Mouse (Mus musculus) thymus, postnatal 4 days (tissue): Measurements from ENCODE around the gene Sfta2.

Experiments used
- DNase-seq: peaks from one replicate; pipeline ENCODE4 v3.0.0; 2021

The Sfta2 gene

DNA sequence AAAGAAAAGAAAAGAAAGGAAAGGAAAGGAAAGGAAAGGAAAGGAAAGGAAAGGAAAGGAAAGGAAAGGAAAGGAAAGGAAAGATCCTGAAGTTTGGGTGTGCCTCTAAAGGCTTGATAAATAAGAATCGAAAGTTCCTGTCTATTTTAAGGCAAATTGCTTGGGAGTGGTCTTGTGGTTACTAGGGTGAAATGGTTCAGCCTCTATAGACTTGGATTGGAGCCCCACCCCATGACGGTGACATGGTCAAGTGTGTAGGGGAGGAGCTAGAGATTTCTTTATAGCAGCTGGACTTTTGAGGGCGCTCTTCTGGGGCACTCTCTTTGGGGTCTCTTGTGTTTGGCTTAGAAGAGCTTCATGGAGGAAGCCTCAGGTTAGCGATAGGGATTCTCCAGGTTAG is 7.6 kb upstream of the Sfta2 start:
- no peak for DNase-seq

DNA sequence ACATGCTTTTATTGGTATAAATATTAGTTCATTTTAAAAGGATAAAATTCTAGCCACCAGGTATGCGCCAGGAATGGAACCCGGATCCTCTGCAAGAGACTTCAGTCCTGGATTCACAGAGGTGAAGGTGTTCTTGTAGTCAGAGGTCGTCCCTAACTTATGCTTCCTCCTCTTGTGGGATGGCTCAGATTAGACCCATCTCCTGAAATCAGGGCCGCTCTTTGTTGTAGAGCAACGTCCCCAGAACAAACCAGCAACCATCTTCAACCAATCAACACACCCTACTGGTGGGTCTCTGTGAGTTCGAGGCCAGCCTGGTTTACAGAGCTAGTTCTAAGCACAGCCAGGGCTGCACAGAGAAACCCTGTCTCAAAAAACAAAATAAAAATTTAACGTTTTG is 6.9 kb upstream of the Sfta2 start:
- DNase-seq = no peak

DNA sequence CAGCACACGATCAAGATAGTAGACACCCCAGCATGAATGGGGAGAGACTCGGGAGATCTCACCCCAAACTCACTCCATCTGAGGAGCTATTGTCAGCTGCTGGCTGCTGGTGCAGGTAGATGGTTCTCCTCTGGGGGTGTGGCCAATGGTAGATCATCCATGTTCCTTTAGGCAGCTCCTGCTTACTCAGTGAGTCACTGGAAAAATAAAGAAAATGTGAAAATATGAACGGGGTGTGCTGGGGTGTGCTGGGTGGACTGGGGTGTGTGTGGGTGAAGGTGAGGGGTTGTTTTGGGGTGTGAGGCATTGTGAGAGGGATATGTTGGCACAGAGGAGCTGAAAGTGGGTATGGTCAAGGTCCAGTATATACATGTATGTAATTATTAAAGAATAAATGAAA is 4.0 kb upstream of the Sfta2 start:
- DNase-seq = no peak

DNA sequence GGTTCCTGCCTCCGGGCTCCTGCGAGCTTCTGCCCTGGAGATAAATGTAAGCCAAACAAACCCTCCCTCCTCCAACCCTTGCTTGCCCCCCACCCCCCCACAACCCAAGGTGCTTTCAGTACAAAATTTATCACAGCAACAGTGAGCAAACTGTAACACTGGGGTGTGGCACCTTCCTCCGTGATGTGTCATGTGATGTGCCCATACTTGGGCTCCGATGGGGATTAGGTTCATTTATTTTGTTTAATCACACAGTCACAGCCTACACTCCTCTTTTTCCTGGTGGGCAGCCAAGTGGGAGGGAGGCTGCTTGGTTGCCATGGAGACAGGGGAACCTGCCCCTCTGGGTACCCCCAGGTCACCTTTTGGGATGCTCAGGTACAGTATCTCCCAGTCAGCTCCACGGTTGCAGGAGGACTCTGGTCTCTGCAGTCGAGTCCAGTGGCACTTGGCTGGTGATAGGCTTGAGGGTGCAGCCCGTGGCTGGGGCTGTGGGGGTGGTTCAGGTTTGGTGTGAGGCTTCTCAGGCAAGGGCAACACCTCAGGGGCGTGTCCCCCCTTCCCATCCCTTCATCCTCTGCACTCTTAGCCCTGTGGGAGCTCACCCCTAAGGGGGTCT is 496 bp downstream of the Sfta2 start:
- no peak for DNase-seq

DNA sequence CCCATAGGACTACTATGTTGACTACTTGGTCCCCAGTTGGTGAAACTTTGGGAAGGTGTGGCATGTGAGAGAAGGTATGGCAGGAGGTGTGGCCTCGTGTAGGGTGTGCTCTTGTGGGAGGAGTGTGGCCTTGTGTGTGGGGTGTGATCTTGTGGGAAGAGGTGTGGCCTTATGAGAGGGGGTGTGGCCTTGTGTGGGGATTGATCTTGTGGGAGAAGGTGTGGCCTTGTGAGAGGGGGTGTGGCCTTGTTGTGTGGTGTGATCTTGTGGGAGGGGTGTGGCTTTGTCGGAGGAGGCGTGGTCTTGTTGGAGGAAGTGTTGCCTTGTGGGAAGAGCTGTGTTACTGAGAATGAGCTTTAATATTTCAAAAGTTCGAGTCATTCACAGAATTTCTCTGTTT is 15.8 kb downstream of the Sfta2 start:
- DNase-seq = no peak

DNA sequence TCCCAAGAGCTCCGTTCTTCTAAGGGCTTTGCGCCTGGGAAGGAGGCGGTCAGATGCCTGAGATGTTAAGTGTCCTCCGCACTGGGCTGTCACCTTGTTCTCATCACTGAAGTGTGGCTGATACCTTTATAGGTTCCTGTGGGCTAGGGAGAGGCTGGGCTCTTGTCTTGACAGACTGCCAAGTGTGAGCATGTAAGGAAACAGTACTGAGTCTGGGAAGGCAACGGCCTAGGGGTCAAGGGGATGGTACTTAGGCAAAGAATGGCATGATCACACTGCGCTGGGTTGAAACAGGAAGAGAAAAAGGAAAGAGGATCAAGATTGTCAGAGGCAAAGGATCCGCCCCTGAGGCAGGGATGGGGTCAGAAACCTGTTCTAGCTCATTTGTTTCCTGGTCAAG is 25.2 kb downstream of the Sfta2 start, which contains the start of gene Gm9573:
Gene Gm9573, minus strand, starts transcription at position 101 of the 400 bp plus-strand sequence.
- DNase-seq = no peak

DNA sequence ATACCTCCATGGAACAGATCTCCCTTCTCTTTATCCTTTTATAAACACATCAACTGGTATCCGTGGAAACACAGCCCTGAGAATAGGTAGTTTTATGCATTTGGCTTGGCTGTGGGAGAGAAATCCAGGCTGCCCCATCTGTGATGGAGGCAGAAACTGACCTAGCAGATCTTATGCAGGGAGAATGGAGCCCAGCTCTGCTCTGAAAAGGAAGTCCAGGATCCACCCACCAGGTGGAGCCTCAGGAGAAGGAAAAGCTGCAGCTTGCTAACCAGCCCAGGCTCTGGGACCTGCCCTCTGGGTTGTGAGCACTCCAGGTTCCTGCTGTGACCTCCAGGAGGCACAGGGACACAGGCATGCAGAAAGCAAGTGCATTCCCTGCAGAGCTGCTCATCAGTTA is 32.6 kb downstream of the Sfta2 start:
- peak; percentile 60 for DNase-seq

DNA sequence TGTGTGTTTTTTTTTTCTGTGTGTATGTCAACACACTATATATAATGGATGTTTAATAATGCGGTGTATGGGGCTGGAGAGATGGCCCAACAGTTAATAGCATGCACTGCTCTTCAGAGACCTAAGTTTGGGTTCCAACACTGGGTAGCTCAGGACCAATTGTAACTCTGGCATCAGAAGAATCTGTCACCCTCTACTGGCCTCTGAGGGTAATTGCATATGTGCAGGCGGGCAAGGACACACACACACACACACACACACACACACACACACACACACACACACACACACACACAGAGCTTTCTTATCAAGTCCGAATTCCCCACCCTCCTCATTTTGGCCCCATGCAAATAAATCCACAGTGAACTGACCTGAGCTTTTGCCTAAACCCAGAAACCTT is 33.9 kb downstream of the Sfta2 start:
- DNase-seq = no peak

DNA sequence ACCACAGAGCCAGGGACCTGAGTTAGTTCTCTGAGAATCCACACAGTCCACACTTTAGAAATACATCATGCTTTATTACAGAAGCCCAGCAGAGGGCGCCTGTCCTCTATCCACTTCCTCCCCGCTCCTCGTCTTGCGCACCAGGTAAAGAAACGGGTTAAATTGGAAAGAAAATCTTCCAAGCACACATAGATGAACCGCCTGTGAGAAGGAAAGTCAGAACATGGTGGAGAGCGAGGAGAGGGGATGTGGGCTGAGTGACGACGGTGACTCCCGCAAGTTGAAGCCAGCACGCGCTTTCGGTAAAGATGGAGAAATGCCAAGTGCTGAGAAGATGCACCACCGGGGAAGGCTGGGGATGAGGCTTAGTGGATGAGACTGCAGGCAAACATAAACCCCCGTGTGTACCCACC is 34.4 kb downstream of the Sfta2 start:
- DNase-seq = peak; percentile 84

DNA sequence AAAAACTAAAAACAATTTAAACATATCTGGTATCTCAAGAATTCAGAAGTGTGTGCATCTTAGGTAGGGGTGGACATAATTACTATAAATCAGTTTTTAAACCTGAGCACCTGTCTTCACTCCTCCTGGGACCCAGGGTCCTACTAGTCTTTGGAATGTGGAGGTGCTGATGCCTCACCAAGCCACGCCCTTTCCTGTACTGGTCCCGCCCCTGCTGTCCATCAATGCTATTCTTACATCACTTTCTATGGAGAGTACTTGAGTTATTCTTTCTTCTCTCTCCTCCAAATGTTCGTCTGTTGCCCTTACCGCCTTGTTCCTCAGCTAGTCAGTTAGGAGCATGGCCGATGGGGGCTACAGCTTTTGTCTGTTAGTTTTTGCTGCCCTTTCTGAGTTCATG is 35.0 kb downstream of the Sfta2 start:
- DNase-seq = peak; percentile 68

DNA sequence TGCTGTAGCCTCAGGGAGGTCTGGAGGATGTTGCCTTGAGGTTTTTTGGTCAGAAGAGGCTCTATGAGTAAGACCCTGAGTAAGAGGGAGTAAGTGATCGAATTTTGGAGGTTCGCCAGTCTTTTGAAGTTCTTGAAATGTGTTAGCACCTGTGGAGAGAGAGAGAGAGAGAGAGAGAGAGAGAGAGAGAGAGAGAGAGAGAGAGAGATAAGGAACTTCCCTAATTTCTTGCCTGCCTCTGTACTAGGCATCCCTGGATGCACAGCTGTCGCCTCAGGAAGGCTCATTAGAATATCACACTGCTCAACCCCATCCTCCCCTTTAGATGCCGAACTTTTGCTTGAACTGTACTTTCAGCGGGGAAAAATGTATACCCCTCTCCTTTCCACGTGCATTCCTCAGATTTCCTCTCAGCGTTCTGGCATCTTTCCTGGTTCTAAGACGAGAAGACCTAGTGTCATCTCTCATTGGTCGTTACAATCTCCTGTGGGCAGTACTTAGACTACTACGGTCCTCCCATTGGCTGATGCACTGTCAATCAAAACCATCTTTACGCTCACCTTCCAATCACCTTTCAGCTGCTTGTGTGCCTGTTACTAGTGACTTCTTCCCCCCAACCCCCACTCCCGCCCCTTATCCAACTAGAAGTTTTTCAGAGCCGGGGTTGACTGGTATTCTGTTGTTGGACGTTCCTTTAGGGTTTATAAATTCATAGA is 37.3 kb downstream of the Sfta2 start:
- peak; percentile 72 for DNase-seq

DNA sequence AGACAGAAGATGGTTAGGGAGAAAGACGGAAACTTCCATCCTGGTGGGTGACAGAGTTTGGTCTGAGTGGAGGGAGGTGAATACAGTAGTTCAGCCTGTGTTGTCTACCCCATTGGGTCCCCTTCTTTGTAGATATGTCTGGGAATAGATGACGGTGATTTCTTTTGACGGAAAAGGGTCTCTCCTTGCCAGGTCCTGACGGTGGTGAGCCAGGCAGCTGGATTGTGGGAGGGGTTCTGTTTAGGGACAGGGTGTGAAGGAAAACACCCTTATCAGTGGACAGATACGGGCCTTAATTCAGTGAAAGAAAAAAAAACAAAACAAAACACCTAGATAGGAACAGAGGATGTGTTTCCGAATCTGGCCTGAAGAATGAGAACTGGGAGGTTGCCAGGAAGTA is 38.0 kb downstream of the Sfta2 start:
- no peak for DNase-seq

DNA sequence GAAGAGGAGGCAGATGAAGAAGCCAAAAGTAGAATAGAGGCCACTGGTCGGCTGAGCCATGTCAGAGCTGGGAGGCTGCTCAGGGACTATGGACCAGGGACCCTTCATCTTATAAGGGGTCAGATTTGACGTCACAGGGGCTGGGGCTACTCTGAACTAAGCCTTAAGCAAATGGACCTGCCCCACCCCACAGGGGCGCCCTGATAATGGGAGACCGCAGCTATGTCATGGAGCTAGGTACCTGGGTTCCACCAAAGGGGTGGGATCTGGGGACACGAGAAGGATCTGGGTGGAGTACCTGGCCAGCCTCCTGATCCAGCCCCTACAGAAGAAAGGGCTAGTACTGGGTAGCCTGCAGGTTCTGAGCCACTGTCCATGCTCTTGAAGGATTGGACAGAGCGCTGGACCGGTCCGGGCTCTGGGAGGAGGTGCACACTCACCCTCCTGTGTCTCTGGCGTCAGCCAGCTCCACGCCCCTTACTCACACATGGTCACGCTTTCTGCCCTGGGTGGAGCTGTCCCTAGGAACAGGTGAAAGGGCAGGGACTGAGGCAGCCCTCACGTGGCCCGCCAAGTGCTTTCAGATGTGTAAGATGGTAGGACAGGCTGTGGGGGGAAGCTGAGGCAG is 42.4 kb downstream of the Sfta2 start, which contains the start of gene Mucl3:
Gene Mucl3, minus strand, starts transcription at position 87 of the 628 bp plus-strand sequence.
- DNase-seq = no peak

DNA sequence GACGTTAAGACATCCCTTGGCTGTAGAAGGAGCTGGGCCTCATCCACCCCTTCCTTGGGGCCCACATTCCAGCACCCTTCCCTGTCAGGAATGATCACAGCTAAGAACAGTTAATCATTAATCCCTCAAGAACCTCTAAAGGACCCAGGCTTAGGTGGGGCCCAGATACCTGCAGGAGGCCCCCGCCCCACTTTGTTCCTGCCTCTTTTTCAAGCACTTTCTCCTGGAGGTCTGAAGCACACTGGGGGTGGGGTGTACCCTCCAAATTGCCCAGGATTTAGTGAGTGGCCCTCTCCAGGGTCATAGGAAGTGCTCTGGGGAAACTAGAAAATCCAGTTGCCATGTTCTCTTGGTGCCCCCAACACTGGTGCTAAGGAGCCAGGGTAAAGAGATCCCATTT is 48.1 kb downstream of the Sfta2 start:
- no peak for DNase-seq

DNA sequence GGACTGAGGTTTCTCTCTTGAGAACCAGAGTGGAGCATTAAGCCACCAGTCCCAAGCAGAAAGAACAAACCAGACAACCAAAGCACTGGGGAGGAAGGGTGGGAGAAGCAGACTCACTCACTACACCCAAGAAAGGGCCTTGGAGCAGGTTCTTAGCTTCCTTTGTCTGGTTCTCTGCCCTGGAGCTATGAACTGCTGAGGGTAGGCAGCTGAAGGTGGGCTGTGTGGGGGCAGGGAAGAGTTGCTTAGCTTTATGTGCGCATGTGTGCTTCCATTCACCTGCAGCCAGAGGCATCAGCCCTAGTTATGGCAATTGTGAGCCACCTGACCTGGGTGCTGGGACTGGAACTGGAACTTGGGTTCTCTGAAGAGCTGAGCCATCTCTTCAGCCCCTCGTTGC is 51.7 kb downstream of the Sfta2 start:
- DNase-seq = peak; percentile 33

DNA sequence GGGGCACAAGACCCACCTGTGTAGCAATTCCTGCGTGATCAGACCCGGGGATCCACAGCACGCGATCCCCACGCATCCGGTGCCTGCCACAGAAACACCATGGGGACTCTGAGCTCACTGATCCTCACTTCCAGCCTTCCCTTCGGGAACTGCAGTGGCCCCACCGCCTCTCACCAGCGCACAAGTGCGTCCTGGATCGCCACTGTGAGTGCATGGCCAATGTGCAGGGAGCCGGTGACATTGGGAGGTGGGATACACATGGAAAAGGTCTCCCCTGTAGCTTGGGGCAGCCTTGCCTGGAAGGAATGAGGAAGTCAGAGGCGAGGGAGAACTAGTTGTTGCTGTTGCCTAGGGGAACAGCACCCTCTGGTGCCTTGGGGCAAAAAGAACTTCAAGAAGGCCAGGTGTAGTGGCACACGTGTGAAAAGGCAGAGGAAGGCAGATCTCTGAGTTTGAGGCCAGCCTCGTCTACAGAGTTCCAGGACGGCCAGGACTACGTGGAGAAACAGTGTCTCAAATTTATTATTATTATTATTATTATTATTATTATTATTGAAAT is 64.7 kb downstream of the Sfta2 start:
- DNase-seq = peak; percentile 70

DNA sequence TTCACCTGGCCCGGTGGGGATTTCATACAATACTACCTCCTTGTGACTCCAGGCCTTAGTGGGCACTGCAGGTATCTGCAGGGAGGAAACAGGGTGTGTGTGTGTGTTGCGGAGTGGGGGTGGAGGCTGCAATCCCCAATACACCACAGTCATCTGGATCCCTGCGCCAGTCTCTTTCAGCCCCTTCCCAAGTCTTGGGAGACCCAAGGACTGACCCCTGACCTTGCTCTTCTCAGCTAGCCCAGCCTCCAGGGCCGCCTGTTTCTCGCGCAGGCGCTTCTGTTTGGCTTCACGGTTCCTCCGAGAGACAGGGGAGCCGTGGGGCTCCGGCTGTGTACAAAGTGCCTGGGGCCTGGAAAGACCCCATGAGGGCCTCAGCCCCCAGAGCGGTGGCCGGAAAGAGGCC is 65.5 kb downstream of the Sfta2 start:
- peak; percentile 71 for DNase-seq

DNA sequence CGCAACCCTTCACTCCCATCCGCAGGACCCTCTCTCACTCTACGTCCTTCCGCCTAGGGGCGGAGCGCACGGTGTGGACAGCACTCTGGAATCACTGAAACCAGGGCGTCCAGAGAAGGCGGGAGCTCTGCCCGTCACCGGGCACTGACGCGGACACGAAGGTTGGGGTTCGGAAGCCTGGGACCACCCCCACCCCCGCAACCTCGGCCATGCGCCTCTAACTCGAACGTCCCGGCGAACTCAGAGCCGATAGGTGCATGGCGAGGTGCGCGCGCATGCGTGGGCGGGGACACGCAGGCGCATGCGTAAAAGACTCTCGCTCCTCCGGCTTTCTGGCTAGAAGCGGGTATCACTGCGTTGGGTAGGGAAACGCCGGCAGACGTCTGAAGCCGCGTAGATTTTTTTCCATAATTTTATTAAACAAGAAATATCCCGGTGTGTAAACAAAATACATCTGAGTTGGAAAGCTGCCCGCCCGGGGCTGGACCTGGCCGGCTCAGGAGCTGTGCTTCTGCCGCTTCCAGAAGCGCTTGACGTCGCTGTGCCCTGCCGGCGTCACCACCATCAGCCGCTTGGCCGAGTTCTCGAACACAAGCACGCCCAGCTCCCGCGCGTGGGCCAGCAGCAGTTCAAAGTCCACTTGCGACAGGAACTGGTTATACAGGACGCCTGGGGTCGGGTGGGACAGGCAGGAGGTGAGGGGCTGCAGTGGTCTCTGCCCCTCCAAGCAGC is 66.2 kb downstream of the Sfta2 start, which contains the start of gene Vars2:
Gene Vars2, minus strand, starts transcription at position 259 of the 732 bp plus-strand sequence.
- peak; percentile 98 for DNase-seq

DNA sequence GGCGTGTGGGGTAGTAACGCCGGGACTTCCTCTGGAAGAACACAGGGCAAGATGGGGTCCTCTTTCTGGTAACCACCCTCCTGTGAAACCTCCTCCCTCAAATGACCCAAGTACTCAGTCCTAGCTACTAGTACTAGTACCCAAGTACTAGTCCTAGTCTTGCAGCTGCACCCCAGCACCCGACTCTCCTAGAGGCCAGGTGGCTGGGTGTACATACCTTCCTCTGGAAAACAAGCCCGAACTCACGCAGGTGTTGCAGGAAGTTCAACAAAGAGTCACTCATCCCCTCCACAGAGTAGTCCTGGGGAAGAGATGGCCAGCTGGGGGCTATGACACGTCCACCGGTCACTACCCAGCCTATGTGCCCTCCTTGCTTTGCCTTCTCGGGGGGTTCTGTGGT is 68.4 kb downstream of the Sfta2 start:
- DNase-seq = peak; percentile 72

DNA sequence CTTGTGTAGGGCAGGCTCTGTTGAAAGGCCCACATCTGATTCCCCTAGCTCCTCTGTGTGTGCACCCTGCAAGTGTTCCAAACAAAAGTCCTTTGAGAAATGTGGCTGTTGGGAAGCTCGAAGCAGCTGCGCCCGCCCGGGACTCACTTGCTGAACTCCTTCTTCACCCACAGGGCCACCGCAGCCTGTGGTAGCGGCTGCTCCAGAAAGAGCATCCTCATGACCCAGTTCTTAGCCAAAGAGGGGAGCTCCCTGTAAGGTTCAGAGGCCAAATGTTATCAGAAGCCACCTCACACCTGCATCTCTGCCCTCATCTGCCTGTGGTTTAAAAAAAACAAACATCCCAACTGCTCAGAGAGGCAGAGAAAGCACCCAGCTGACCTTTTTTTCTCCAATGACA is 70.5 kb downstream of the Sfta2 start:
- peak; percentile 85 for DNase-seq

DNA sequence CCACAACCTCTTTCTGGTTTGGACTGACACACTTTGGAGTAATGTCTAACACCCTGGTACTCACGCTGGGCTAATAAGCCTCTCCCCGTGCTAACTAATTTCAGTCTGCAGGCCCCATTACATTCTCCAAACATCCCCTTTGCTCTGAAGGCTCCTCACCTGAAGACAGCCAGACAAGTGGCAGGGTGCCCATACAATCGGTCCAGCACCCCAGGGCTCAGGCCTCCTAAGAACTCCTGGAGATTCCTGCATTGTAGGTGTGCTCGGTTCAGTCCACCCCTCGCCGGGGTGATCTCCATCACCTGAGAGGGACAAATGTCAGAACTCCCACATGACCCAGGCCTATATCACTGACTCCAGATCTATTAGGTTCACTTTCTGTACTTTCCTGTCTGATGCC is 71.2 kb downstream of the Sfta2 start:
- DNase-seq = peak; percentile 54

DNA sequence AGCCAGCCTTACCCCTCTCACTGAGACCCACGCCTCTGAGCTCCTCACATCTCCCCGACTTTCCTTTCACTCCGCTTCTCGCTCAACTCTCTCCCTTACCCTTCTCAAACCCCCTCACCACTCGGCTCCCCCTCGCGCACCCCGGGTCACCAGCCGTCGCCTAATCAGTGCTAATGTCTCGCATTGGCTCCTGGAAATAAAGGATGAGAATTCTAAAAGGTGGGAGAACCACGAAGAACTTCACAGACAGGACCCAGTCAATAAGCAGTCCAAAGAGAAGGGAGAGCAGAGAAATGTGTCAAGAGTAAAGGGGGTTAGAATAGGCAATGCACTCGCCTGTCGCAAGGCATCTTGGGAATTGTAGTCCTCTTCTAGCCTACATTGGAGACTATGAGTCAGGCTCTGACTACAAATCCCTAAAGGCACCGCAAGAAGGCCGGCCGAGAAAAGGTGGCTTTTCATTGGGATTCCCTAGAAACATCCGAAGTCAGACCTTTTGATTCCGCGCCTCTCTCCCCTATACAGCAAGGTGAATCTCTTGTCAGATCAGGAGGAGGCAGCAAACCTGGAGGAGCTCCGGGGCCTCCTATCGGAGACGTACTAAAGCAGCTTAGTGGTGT is 72.2 kb downstream of the Sfta2 start, which contains the start of gene Gtf2h4:
Gene Gtf2h4, minus strand, starts transcription at position 324 of the 620 bp plus-strand sequence.
- peak; percentile 88 for DNase-seq
